Mouse (Mus musculus) B cell, adult 2 months (primary cell): Measurements from ENCODE around the gene Pou6f2.

Experiments
- DNase-seq, 2 experiments: peaks; one replicate each; pipeline ENCODE4 v3.0.0; 2022

The Pou6f2 gene

DNA sequence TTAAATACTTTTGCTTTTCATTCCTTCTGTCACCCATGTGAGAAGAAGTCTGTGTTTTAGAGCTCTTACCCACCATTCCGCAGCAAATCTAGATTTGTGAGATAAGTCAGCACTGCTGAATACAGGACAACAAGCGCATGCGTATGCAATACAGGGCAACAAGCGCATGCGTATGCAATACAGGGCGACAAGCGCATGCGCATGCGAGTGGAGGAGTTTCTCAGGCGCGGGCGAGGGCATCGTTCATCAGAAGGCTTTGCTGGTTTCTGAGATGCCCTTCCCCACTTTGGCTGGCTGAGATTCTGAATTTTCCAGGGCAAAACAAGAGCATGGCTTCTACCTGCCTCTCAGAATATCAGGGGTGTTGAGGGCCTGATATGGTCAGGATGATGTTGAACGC, 186.2 kb downstream of the Pou6f2 start:
- no peak for DNase-seq

- DNase-seq: no peak
Observed at GRCm38 (mm10) chr13:18204476-18205250, 192.8 kb downstream of the Pou6f2 start.

DNA sequence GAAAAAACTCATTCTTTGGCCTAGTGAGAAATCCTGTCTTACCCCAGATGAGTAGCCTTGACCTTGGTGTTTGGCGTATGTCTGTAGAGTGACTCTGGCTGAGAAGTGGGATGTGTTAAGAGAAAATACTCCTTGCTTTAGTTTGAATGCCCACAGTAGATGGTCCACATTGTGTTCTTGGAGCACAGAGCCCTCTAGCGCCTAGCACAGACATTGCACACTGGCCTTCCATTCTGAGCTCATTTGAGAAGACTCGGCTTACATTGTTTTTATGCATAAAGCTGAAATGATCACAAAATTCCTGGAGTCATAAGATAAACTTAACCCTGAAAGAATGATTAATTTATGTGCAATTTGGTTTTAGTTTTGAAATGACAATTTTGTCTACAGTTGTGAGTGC, 223.5 kb downstream of the Pou6f2 start:
- no peak for DNase-seq

- no peak for DNase-seq
Observed at GRCm38 (mm10) chr13:18173021-18173420, 224.5 kb downstream of the Pou6f2 start.

DNA sequence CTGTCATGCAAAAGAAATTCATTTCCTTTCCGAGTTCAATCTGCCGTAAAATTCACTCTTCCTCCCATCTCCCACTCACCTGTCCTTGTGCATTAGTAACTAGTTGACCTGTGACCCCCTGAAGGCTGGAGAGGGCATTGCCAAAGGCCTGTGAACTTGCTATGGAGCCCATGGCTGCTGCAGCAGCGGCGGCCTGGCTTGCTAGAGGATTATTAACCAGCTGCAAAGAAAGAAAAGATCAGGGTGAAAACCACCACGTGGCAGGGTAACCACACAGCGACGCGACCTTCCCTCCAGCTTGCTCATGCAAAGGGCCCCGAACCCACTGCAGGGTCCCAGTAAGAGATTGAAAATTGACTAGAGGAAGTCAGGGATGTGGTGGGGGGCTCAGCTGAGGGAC, 225.2 kb downstream of the Pou6f2 start:
- no peak for DNase-seq

DNA sequence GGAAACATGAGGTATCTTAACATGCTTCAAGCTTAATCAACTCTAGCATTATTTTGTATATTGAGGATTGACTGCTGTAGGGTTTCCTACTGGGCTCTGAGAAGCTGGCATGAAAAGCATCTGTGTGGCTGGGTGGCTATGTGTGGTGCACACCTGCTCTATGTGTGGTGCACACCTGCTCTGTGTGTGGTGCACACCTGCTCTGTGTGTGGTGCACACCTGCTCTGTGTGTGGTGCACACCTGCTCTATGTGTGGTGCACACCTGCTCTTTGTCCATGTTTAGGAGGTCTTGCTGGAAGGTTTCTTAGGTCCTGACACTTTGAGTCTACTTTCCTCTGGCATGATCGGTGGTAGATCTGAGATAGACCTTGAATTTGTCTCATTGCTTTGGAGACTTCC, 233.3 kb downstream of the Pou6f2 start:
- no peak for DNase-seq

DNA sequence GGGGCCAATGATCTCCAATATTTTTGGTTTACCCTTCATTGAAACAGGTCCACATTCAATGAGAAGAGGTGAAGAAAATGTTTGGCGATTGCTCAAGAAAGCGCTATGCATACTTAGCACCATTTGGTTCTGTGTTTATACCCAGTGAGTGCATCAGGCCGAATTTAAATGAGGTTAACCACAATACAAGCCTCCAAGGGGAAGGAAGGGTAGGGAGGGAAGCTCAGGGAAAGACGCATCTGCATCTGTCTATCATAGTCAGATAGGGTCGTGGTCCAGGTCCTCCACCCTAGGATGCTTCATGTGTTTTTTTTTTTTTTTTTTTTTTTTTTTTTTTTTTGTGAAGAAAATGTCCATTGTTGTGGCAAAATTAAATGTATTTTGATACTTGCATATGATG, 236.9 kb downstream of the Pou6f2 start:
- no peak for DNase-seq

- no peak for DNase-seq
Observed at GRCm38 (mm10) chr13:18153949-18154582, 243.4 kb downstream of the Pou6f2 start.

DNA sequence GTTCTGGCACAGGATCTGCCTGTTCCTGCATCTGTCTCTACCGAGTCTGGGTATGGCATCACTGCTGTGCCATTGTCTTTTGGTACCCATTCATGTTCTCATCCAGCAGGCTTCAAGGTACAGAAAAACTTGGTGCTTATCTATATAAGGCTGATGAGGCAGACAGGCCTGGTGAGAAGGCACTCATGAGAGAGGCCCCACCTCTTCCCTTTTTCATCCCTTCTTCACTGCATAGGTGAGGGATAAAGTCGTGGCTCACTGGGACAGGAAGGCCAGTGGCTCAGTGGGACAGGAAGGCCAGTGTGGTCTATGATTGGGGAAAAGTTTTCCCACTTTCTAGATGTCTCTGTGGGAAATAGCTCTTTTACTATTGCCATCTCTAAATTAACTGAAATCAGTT, 263.8 kb downstream of the Pou6f2 start:
- DNase-seq: no peak

GRCm38 (mm10) chr13:18133193-18133592, 264.3 kb downstream of the Pou6f2 start:
- DNase-seq: no peak

- DNase-seq: no peak
Observed at GRCm38 (mm10) chr13:18131324-18131723, 266.2 kb downstream of the Pou6f2 start.

DNA sequence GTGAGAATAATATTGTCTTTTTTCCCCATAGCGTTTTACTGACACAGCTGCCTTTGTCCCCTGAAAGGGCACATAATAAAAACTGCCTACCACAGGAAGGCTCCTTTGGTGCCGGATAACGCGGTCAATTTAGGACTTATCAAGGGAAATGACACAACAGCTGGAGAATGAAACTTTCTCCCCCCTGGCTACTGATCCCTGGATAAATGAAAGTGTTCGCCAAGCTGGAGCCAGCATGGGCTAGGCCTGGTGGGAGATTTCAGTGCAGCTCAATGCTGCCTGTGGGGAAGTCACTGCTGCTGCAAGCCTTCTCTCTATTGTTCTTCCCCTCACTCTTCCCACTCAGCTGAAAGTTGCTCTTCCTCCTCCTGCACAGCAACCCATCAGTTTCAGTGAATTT, 267.8 kb downstream of the Pou6f2 start:
- DNase-seq: no peak

GRCm38 (mm10) chr13:18128826-18129225, 268.7 kb downstream of the Pou6f2 start:
- DNase-seq: no peak

DNA sequence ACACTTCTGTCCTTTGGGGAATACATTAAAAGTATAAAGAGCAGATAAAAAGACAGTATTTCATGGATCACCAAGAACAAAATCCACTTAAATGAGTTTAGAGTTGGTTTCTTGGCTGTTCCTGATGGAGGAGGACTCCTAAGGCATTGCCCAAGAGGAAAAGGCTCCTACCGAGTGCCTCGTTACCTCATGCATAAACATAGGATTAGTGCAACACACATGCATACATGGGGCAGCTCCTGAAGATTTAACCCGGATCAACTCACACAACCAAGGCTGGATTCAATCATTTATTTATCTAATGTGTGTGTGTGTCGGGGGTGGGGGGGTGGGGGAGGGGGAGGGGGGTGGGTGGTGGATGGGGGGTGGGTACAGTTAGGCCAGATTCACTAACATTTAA, 269.4 kb downstream of the Pou6f2 start:
- no peak for DNase-seq

GRCm38 (mm10) chr13:18126111-18126510, 271.4 kb downstream of the Pou6f2 start:
- DNase-seq: no peak

- DNase-seq: no peak
Observed at GRCm38 (mm10) chr13:18125226-18126000, 272.1 kb downstream of the Pou6f2 start.

GRCm38 (mm10) chr13:18124368-18124767, 273.1 kb downstream of the Pou6f2 start:
- DNase-seq: no peak

DNA sequence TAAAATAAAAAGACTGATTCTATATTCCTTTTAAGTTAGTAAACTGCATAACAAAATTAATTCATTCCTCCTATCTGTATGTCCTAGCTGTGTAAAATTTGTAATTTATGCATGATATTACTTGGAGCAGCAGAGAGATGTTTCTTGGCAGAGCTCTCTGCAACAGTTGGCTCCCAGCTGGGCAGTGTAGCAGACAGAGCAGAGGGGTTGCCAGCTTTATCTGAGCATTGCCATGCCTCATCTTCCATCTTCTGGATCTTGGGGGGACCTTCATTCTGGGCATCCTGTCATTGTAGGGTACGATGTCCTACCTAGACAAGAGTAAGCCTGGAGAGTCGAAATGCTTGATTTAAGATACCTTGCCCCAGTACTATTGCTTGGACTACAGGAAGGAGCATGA, 277.1 kb downstream of the Pou6f2 start:
- DNase-seq: no peak

DNA sequence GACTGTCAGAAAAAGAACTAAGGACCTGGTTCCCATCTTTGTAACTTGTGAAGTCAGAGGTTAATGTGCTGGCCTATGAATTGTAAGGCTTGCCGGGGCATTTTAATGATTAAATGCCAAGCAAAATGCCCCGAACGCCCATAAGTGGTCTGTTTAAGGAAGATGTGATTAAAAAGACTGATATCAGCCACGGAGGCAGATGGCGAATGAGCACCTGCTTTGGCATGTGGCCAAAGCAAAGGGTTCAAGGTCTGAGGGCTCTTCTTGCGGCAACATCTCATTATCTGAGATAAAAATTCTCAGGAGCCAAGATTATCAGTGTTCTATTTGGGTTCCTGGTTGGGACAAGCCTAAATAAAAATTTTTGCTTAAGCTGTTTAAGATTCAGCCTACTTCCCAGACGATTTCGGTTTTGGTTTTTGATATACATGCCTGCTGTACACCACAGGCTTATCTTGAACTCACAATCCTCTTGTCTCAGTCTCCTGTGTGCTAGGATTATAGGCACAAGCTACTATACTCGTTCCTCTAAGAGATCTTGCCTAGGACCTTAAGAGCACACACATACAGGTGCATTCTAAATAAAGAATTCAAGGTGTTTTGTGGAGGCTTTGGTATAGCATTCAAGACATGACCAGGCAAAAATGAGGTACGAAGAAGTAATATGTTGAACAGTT, 315.9 kb downstream of the Pou6f2 start:
- DNase-seq: no peak
